Mouse (Mus musculus) heart, adult 11 months (tissue): ENCODE results near the gene Mcts2.

Experiments
- DNase-seq: peaks from one replicate; pipeline ENCODE4 v3.0.0; 2022

Gene Mcts2

DNA sequence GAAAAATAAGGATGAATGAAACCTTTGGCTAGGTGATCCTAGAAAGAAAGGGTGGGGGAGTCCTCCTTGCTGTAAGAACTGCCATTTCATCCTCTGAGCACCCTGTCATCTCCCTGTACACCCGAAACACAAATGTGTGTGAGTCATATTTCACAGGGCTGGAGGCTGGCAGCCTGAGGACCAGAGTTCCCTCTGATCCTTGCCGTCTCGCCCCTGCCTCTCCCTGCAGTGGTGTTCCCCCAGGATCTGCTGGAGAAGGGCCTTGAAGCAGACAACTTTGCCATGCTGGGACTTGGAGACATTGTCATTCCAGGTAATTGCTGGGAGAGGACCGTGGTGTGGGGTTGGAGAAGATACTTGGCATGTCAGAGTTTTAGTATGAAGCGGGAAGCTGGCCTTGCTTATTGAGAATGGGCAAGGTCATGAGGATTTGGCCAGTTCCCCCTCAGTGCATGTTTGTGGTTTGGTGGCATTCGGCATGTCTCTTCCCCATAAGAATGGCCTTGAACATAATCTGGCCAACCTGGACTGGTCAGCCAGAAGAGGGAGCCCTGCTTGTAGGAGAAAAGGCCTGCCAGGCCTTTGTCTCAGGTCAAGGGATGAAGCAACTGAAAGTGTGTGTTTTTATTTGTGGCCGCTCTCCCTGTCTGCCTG lies 4.9 kb downstream of the Mcts2 start:
- no peak for DNase-seq

DNA sequence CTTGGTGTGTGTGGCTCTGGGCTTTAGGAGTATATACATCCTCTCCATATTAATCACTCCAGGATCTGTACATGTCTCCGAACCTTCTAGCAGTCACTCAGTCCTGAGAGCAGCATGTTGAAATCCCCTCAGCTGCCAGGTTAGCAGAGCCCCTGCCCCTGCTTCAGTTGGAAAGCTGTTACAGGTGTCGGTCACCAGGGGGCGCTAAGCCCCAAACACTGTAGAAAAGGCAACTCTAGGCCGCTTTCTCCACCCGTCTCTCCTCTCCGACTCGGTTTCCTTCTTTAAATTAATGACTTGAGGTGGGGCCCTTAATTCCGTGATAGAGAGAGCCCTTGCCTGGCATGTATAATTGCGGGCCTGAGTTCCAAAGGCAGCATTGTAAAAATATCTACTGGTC lies 6.4 kb downstream of the Mcts2 start:
- no peak for DNase-seq

DNA sequence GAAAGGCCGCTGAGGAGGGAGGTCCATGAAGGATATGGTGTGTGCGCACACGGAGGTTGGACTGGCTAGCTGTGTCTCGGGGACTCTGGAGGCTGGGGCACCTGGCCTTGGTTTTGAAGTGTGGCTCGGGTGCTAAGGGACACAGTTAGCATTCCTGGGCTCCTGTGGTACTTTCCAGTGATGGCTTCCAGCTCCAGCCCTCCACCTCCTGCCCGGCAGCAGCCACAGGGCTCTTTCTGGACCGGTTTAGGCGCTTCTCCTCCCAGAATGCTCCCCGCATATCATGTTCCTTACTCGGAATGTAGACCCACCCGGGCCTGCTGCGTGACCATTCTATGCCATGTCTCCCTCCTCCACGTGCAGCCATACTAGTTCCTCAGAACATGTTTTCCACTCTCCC lies 6.9 kb downstream of the Mcts2 start:
- DNase-seq: no peak

DNA sequence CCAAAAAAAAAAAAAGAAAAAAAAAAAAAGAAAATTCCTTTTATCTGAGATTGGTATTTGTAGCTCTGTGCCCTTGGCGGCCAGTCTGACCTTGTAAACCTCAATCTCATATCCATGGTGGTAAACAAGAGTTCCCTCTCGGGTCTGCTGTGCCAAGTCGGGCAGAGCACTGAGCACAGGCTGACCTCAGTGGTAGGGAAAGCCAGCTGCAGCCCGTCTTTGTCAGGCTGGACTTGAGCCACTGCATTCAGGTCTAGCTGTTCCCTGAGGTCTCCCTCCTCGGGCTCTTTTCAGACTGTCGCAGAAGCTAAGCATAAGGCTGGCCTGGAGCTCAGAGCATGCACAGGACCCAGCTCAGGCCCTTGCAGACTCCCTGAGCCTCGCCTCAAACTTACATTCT lies 7.9 kb downstream of the Mcts2 start:
- peak; percentile 96 for DNase-seq

DNA sequence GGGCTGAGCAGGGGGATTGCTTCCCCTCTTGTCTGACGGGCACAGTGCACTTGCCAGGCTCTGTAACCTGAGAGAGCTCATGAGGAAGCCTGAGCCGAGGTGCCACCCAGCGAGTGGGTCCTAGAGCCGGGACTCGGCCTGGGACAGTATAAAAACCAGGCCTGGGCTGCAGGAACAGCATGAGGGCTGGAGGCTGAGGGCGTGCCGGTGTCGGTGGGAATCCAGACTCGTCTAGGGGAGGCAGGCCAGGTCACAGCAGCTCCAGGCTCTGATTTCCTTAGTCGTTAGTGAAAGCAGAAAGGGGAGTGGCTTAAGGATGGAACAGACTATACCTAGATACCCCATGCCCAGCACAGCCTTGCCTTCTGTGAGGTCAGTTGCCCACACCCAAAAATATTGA lies 9.2 kb downstream of the Mcts2 start:
- no peak for DNase-seq

DNA sequence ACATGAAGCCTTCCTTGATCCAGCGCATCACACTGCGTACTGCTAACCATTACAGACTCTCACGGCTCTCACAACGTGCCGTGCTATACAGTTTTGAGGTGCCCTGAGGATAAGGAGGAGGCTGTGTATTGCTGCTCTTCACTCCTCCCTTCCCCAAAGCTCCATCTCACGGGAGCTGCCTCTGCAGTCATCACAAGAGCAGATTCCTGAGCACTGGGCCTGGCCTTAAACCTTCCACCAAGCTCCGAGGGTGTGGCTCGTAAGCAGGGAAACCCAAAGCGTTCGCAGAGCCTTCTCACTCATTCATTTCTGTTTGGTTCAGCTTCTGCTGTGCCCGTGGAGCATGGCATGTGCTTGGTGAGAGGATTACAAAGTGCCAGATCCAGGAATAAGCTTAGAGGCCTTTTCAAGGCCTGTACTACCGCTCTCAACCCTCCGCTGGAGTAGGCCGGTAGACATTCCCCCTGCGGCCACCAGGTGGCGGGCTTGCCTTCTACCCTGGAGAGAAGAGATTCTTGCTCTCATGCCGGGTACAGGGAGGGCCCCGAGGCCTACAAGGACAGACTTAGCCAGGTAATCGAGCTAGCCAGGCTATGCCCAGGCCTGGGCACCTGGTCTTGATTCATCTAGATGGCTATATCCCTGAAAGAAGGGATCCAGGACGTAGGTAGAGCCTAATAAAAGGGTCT lies 9.8 kb downstream of the Mcts2 start:
- DNase-seq: peak; percentile 98

DNA sequence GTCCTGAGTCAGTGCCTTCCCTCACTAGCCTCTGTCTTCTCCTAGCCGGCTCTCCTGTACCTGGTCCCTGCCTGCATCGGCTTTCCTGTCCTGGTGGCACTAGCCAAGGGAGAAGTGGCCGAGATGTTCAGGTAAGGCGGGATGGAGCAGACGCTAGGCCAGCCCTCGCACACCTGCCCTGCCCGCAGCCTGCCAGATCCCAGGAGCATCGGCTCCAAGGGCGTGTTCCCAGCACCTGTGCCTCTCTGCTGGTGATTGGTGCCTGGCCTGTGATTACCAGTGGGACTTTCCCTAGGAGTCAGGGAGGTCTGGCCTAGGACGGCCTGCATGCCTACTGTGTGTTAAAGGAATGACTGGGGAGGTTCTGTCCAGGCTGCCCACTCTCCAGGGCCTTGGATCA lies 13.3 kb downstream of the Mcts2 start:
- DNase-seq: no peak

DNA sequence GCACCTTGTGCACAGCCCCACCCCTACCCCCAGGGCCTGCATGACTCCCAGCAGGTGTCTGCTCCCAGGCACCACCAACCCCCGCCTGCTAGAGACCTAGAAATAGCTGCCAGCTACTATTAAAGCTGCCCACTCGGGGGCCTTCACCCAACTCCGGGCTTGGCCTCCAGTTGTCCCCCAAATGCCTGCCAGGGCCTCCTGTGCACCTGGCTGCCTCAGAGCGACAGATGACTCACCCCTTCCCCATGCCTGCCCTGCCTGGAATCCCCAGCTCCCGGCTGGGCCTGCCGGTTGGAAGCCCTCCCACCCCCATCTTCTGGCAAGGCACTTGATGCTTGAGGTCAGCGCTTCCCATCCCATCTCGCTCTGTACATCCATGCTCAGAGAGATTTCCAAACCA lies 13.9 kb downstream of the Mcts2 start:
- DNase-seq: no peak

DNA sequence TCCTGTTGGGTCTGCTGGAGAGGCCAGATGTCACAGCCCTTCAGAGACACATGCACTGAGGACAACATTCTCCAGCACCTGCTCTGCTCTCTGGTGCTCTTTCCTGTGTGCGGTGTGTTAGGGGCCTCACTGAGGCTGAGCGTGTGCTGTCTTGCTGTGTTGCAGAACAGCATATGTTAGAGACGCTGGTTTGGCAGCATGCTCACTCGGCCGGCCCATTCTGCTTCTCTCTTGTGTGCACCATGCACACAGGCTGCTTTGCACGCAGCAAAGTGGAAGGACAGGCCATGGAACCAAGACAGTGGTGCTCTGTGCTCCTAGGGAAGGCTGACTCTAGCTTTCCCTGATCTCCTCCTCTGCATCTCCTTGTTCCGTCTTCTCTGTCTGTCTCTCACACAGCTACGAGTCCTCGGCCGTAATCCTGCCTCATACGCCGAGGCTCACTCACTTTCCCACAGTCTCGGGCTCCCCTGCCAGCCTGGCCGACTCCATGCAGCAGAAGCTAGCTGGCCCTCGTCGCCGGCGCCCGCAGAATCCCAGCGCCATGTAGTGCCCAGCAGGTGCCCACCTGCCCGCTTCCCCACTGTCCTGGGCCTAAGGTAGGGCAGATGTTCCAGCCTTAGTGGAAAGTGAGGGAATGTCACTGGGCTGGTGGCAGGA lies 16.9 kb downstream of the Mcts2 start:
- no peak for DNase-seq

DNA sequence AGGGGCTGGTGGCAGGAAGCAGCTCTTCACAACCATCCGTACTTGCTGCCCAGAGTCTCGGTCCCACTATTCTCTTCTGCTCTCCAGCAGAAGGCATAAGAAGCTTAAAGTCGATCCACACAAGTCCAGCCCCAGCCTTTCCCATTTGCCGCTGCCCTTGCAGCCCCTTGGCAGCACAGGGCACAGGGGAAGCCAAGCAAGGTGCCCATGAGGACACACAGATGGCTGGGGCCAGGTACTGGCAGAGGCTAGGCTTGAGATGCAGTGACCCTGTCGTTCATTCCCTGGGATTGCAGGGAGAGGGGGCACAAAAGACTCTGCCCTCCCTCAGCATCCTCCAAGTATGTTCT lies 17.4 kb downstream of the Mcts2 start:
- DNase-seq: no peak

DNA sequence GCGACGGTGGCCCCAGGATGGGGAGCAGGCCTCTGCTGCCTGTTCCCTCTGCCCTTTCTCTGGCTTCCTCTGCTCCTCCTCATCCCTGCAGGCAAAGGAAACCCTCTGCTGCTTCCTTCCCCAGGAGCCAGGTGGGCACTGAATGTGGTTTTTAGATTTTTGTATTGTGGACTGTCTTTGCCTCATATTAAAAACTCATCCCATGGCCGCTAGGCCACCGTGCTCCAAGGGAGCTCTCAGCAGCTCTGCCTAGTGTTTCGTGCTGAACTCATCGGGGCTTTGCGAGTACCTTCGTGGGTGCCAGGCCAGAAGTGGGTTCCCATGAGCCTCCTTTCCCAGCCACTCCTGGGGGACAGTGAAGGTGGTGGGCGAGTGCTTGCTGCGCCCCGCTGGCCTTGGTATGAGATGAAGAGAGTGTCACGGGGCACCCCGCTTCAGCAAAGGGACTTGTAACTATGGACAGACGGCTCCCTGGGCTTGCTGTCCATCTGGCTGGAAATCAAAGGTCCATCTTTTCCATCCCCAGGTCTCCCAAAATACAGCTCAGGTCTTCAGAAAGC lies 18.1 kb downstream of the Mcts2 start:
- no peak for DNase-seq

DNA sequence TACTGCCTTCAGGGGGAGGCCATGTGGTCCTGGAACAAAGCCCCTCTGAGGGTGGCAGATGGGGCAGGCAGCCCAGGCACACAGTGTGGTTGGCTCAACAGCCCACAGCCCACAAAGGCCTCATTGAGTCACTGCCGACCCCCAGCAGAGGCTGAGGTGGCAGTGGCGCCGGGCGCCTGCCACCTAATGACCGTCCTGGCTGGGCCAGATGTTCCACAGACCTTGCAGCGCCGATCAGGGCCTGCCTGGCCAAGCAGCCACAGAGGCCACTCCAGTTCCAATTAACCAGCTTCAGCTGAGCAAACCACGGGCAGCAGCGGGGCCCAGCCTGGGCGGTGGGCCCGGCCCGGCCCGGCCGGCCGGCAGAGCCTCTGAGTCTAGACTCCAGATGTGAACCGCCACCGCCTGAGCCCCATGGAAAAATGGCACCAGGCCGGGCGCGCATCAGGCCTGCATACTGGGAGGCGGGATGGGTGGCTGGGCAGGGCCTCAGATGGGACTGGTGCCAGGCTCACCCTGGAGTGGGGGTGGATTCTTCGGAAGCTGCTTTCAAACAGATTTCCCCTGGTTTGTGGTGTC lies 19.2 kb downstream of the Mcts2 start:
- DNase-seq: peak; percentile 98

DNA sequence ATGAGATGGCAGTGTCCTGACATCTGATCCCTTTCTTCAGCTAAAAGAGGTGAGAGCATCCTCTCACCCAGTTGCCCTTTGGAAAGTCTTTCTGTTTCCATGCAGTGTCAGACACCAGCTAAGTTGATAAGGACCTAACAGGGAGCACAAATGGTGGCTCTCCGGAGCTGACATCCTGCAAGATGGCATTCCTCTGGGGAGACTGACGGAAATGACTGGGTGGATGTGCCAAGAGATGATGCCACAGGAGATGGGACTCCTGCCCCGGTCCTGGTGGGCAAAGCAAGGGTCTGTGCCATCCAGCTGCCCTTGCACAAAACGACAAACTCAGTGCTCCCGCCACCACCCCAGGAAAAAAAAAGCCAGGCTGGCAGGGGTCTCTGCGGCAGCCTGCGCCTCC lies 20.4 kb downstream of the Mcts2 start:
- DNase-seq: no peak

DNA sequence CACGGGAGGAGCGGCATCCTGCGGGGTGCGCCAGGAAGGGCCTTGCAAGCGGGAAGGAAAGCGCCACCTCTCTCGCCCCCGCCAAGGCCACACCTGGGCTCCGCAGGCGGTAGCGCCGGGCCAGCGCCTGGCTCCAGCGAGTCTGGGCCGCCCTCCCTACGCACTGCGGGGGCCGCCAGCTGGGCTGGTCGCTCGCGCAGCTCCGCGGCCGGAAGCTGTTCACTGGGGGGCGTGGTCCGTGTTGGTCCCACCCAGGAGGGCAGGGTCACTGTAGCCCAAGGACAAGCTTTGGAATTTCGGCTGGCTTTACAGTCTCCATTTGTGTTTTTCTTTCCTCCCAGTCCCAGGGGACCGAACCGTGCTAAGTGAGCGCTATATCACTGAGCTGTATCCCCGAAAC lies 20.8 kb downstream of the Mcts2 start:
- peak; percentile 100 for DNase-seq

DNA sequence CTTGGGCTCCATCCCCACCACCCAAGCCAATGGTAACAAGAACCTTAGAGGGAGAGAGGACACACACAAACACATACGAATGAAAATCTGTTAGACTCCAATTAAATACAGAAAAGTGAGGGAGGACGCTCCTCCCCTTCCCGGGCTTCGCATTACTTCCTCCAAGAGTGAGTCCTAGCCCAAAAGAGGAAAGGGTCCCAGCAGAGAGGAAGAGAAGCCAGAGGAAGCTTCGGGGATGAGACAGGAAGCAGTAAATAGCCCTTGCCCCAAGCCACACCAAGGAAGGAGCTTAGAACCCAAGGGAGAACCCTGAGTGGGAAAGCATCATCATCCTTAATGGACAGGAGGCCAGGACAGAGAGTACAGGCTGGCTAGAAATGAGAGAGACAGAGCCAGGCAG lies 22.2 kb downstream of the Mcts2 start:
- peak; percentile 90 for DNase-seq

DNA sequence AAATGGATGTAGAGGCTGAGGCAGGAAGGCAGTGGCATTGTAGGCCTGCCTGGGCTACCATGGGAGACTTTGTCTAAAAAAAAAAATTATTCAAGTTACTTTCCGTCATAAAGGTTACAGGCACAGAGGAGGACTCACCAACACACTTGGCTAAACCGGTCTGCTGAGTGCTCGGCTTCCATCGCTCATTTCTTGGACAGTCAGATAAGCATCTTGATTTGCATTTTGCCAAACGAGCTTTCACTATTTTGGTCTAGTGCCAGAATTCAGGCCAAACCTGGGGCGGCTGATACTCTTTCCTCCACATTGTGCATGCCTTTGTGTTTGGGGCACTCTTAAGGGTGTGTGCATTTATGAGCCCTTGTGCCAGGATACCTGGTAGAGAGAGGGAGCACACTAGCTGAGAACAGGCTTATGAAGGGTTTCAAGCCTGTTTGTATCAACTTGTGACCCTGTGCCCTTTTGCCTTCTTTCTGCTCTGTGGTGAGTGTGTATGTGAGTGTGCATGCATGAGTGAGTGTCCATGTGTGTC lies 29.5 kb downstream of the Mcts2 start:
- DNase-seq: peak; percentile 83

DNA sequence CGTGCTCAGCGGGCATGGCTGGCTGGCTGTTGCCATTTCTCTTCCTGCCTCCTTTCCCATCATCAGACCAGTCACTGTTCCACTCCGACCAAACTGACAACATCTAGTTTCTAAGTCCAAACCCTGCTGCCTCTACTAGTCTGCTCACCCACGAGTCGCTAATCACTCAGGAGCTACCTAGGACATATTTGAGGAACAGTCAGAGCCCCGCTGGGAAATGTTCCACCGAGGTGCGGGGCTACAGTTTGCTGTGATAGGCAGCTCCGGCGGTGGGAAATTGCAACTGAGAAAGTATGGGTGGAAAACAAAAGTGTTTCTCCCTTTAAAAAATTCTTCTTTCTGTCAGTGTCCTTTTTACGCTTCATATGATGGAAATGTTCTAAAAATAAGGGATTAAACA lies 30.8 kb downstream of the Mcts2 start:
- peak; percentile 82 for DNase-seq

DNA sequence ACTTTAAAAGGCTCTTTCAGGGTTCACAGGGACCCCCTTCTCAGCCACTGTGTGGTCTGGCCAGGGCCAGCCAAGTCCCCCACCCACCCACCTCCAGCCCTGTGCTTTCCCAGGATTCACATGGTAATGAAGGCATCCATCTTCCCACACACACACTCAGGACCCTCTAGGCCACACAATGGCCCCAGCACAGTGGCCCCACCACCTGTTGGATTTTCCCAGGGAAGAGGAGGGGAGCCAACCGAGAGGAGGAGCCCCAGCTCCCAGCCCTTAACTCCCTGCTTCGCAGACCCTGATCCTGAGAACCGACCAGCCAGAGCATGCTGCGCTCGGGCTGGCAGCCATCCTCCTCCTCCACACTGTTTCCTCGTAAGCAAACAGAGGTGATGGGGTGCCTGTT lies 31.2 kb downstream of the Mcts2 start:
- peak; percentile 87 for DNase-seq

DNA sequence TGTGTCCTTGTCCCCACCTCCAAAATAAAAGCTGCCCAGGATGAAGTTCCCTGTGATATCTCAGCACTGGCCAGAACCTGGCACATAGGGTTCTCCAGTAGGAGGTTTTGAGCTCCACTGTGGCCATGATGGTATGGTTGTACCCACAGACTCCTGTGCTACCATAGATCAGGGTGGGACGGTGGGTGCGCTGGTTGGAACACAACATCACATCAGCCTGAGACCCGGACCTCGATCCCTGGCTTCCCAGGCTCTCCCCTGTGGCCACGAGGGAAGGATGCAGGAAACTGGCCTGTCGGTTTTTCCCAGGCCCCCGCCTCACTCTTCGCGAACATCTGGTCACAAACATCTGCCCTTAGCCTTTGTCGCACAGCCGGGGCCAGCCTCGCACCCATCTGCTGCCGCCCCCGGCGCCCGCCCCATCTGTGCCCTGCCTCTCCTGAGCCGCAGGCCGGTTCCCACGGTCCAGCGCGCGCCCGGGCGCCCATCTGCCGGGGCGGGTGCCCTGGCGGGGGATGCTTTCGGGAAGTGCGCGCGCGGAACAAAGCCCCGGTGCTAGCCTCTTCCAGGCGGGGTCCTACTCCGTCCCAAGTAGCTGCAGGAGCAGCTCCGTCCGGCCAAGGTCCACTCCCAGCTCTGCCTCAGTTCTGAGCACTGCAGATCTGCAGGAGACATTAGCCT lies 37.0 kb downstream of the Mcts2 start:
- DNase-seq: peak; percentile 99

DNA sequence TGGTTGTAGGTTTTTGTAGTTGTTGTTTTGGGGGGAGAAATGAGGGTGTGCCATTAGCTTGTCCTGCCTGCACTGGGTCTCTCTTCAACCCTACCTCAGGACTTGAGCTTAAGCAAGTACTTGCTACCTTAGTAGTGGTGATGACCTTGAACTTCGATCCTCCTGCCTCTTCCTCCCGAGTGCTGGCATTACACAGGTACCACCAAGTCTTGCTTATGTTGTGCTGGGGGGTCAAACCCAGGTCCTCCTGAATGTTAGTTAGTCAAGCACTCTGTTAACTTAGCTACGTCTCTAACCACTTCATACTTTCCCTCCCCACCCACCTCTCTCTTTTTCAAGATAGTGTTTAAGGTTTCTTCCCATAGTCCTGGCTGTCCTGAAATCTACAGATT lies 37.5 kb downstream of the Mcts2 start:
- peak; percentile 92 for DNase-seq

DNA sequence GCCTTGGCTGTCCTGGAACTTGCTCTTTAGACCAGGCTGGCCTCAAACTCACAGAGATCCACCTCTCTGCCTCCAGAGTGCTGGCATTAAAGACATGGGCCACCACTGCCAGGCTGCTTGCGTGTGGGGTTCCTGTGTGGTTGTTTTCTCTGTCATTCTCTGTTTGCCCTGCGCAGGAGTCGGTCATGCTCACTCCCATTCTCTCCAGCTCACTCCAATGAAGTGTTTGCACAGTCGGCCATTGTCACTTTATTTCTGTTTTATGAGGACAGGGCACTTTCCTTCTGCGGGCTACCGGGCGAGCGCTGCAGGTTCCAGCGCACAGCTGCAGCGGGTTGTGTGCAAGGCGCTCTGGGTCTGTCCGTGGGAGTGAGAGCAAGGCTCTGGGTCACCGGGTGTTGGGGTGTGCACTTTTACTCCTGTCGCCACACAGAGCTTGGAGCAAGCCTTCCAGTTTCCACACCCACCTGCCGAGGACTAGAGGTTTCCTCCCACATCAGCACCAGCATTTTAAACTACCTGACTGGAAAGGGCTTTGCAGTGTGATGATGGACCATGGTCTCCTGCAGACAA lies 38.4 kb downstream of the Mcts2 start:
- DNase-seq: peak; percentile 95

DNA sequence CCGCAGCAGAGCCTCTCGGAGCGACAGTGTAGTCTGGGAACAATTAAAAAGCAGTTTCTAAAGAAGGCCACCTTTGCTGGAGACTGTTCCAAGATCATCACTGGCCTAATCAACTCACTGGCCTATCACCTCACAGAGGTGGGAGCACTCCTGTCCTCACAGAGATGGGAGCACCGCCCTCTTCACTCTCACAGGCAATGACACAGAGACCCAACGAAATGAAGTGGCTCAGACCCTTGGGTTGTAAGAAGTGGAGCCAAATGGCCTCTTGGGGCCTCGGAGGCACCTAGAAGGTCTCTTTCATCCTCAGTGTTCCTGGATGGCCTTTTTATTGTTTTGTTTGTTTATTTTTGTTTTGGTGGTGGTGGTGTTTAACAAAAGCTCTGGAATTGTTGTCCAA lies 39.4 kb downstream of the Mcts2 start:
- no peak for DNase-seq
